11 mouse cellular contexts compared by ENCODE assay signal in genomic region chr11:43992011-43992471, GRCm38 (mm10).
A peak's percentile ranks its signal among the peaks of the same experiment; 100 is the strongest.
DNase-seq lines count a peak whose midpoint lies in the region; ATAC-seq lines count a peak whose summit lies in the region.
"Had no signal": no experiment of that assay in that cellular context is flagged by ENCODE, and none has a peak within 500 bp of the region (broad histone marks: within the 10 kb centered on the region; RNA-seq: fewer than 3 reads in every experiment).

No protein-coding gene starts in this region.

- H3K4me2 ChIP-seq in kidney, embryonic 15.5 days, result no peak overlapping the region
- H3K4me2 ChIP-seq: lung, embryonic 14.5 days had no signal

- intact Hi-C loops in gastrocnemius, postnatal 14 days (cut with DNase I; ENCODE audit: low total_unique reads), result no loop called here

- H3K9ac ChIP-seq in kidney, embryonic 15.5 days, result no peak overlapping the region
- H3K9ac ChIP-seq: lung, embryonic 14.5 days had no signal

- H3K36me3 ChIP-seq in kidney, embryonic 15.5 days, result no peaks in the 10 kb centered on the region

- no peaks in the 10 kb centered on the region for H3K9me3 ChIP-seq in kidney, embryonic 15.5 days (replicated peaks)

- no peak for ATAC-seq in kidney, embryonic 15.5 days (replicated peaks; ENCODE audit: low FRiP score)

- 60% methylated on average over 6 of the region's 6 CpGs for WGBS in kidney, embryonic 15.5 days

- H3K27me3 ChIP-seq in kidney, embryonic 15.5 days, result no peaks in the 10 kb centered on the region

- 0 out of 2 replicates have a peak overlapping the region, but pooled peaks have one; percentile 18 for H3K27ac ChIP-seq in kidney, embryonic 15.5 days

- H3K4me3 ChIP-seq in kidney, embryonic 15.5 days (replicated peaks), result no peak overlapping the region

- DNase-seq in gastrocnemius, postnatal 25 days, result peak; percentile 20
- no peak for DNase-seq in gastrocnemius, postnatal 14 days
- peak; percentile 32 for DNase-seq in lung, postnatal 25 days (ENCODE audit: low spot score)
- DNase-seq in lung, postnatal 4 days, result no peak
- DNase-seq in c-Kit-positive CD71-positive TER-119-positive erythroid progenitor cells, embryonic 14.5 days (ENCODE audit: low spot score), result no peak
- DNase-seq in adrenal gland, adult 8-10 months, result no peak
- DNase-seq in spleen, postnatal 4 days (ENCODE audit: low spot score in 2 of 2), result no peak
- DNase-seq: cerebellum, adult 2 months; lung, embryonic 14.5 days; spleen, adult 18-20 months had no signal

- H3K4me1 ChIP-seq in kidney, embryonic 15.5 days, result no peaks in the 10 kb centered on the region

Comparison
In these comparisons a context has a peak if more than half of its experiments do, and no peak if none do; other contexts are left out.
1. DNase-seq: peak in gastrocnemius, postnatal 25 days (single experiment) and lung, postnatal 25 days (single experiment); none in gastrocnemius, postnatal 14 days (single experiment), lung, postnatal 4 days (0 of 2), c-Kit-positive CD71-positive TER-119-positive erythroid progenitor cells, embryonic 14.5 days (single experiment), adrenal gland, adult 8-10 months (single experiment) and spleen, postnatal 4 days (0 of 2).